Mouse (Mus musculus) hindbrain, embryonic 15.5 days (tissue): ENCODE measurements around the gene Rsph14. TPM values are rescaled to one million over a fixed set of nuclear protein-coding genes. Genes with fewer than 3 reads are reported as not detected.
"Not testable (repeated sequence)": the region's sequence is repeated elsewhere in the genome, so short reads cannot be mapped to it uniquely, and the experiment has no call there.

Experiments
- ATAC-seq: fragments of 200-750 bp; cut with Nextera tagmentation; 2 replicates; pipeline ENCODE4 v1.8.0; 2017; ENCODE audit warnings: low read depth, moderate number of reproducible peaks, moderate TSS enrichment; ENCODE audit not compliant: low FRiP score
- H3K27ac ChIP-seq: fragments of 300-500 bp; sonication (generic); replicated peaks from 2 replicates; pipeline ENCODE4 v1.5.1; 2015; ENCODE audit warnings: mild to moderate bottlenecking, inconsistent platforms
- H3K27me3 ChIP-seq: fragments of 300-500 bp; sonication (generic); 2 replicates; pipeline ENCODE4 v1.6.1; 2015; ENCODE audit warnings: control low read depth, inconsistent platforms
- H3K36me3 ChIP-seq: fragments of 300-500 bp; sonication (generic); 2 replicates; pipeline ENCODE4 v1.6.1; 2015; ENCODE audit warnings: control low read depth, inconsistent platforms
- H3K4me1 ChIP-seq: fragments of 300-500 bp; sonication (generic); replicated peaks from 2 replicates; pipeline ENCODE4 v1.6.1; 2015; ENCODE audit warnings: control low read depth, inconsistent platforms
- H3K4me2 ChIP-seq: fragments of 300-500 bp; sonication (generic); 2 replicates; pipeline ENCODE4 v1.6.1; 2015; ENCODE audit warnings: moderate library complexity, mild to moderate bottlenecking, inconsistent platforms
- H3K4me3 ChIP-seq: fragments of 300-500 bp; sonication (generic); 2 replicates; pipeline ENCODE4 v1.5.1; 2015; ENCODE audit warnings: mild to moderate bottlenecking, inconsistent platforms
- H3K9ac ChIP-seq: fragments of 300-500 bp; sonication (generic); 2 replicates; pipeline ENCODE4 v1.6.1; 2015; ENCODE audit warnings: inconsistent platforms
- H3K9me3 ChIP-seq: fragments of 300-500 bp; sonication (generic); 2 replicates; pipeline ENCODE4 v1.6.1; 2016; ENCODE audit warnings: control low read depth, inconsistent platforms
- WGBS: fragments of 180-500 bp; shearing (Covaris S2); methylation state at CpG from one replicate; pipeline ENCODE4 v1.1.7; 2015; 5-methylcytosine and 5-hydroxymethylcytosine counted together
- polyA plus RNA-seq: library from polyadenylated mRNA; unstranded; fragments of >200 nt; fragmentation: Nextera tagmentation; extraction: Ambion mirVana; gene quantifications from 2 replicates; pipeline ENCODE4 v1.2.1, GENCODE M21; 2015

The Rsph14 gene
- polyA plus RNA-seq, 1 experiment from 2014 or later: 0.45 TPM

- no peaks in the 10 kb centered on the region for H3K36me3 ChIP-seq
- 92% methylated on average over 21 of the region's 21 CpGs for WGBS
These were observed 19.1 kb upstream of the Rsph14 start for GRCm38 (mm10) chr10:75051364-75052074.

GRCm38 (mm10) chr10:75048711-75049110 is 16.3 kb upstream of the Rsph14 start:
- Histone ChIP-seq H3K27ac (no peak overlapping the region), H3K4me3 (no peak overlapping the region), H3K9ac (no peak overlapping the region), H3K4me1 (no peaks in the 10 kb centered on the region), H3K4me2 (no peak overlapping the region), H3K36me3 (peaks cover 6% of the 10 kb centered on the region; the same call in 1 of the 2 replicates), H3K9me3 (no peaks in the 10 kb centered on the region), H3K27me3 (no peaks in the 10 kb centered on the region)
- ATAC-seq: no peak
- WGBS: 94% methylated on average over 7 of the region's 7 CpGs

More at GRCm38 (mm10) chr10:75051364-75052074, 19.1 kb upstream of the Rsph14 start:
- Histone ChIP-seq H3K4me1 (peaks cover 10% of the 10 kb centered on the region), H3K4me2 (no peak overlapping the region), H3K9me3 (no peaks in the 10 kb centered on the region), H3K4me3 (no peak overlapping the region), H3K27ac (no peak overlapping the region), H3K9ac (no peak overlapping the region), H3K27me3 (no peaks in the 10 kb centered on the region)
- ATAC-seq: no peak

GRCm38 (mm10) chr10:75045831-75046230 is 13.4 kb upstream of the Rsph14 start:
- Histone ChIP-seq H3K9ac (no peak overlapping the region), H3K9me3 (no peaks in the 10 kb centered on the region), H3K36me3 (peaks cover 6% of the 10 kb centered on the region; the same call in 1 of the 2 replicates), H3K4me3 (no peak overlapping the region), H3K27ac (no peak overlapping the region), H3K4me2 (no peak overlapping the region), H3K27me3 (no peaks in the 10 kb centered on the region), H3K4me1 (no peaks in the 10 kb centered on the region)
- ATAC-seq: no peak
- 93% methylated on average over 15 of the region's 15 CpGs for WGBS

GRCm38 (mm10) chr10:75044459-75044858 is 12.1 kb upstream of the Rsph14 start:
- H3K27me3 ChIP-seq: no peaks in the 10 kb centered on the region
- ATAC-seq: no peak
- no peaks in the 10 kb centered on the region for H3K4me1 ChIP-seq
- H3K27ac ChIP-seq: no peak overlapping the region
- WGBS: 44% methylated on average over 7 of the region's 7 CpGs
- H3K36me3 ChIP-seq: peaks cover 6% of the 10 kb centered on the region; the same call in 1 of the 2 replicates
- no peak overlapping the region for H3K4me3 ChIP-seq
- H3K4me2 ChIP-seq: no peak overlapping the region
- no peak overlapping the region for H3K9ac ChIP-seq
- H3K9me3 ChIP-seq: no peaks in the 10 kb centered on the region

GRCm38 (mm10) chr10:75042060-75042459 is 9.7 kb upstream of the Rsph14 start:
- not testable (repeated sequence) for ATAC-seq, H3K9ac ChIP-seq, H3K36me3 ChIP-seq, H3K4me3 ChIP-seq, H3K27ac ChIP-seq, H3K27me3 ChIP-seq, H3K4me2 ChIP-seq, H3K9me3 ChIP-seq
- peaks cover 14% of the 10 kb centered on the region for H3K4me1 ChIP-seq
- 20% methylated on average over 1 of the region's 1 CpGs for WGBS

GRCm38 (mm10) chr10:75036883-75037379 is 4.5 kb upstream of the Rsph14 start, which contains the start of gene Rab36:
TSS of gene Rab36 (plus strand) at chr10:75037058.
- peak within 1 kb of the TSS; percentile 46 for H3K4me3 ChIP-seq
- no peaks in the 10 kb centered on the region for H3K36me3 ChIP-seq
- ATAC-seq: peak; percentile 93
- no peaks in the 10 kb centered on the region for H3K9me3 ChIP-seq
- no peaks in the 10 kb centered on the region for H3K27me3 ChIP-seq
- H3K9ac ChIP-seq: peak within 1 kb of the TSS; percentile 52
- H3K27ac ChIP-seq: peak within 1 kb of the TSS; percentile 82
- peak within 1 kb of the TSS; percentile 64 for H3K4me2 ChIP-seq
- H3K4me1 ChIP-seq: peaks cover 40% of the 10 kb centered on the region
- WGBS: under 1% methylated on average over 36 of the region's 36 CpGs

GRCm38 (mm10) chr10:75031345-75032114 is 856 bp downstream of the Rsph14 start:
- no peaks in the 10 kb centered on the region for H3K9me3 ChIP-seq
- H3K4me2 ChIP-seq: no peak overlapping the region
- no peak overlapping the region for H3K27ac ChIP-seq
- no peak for ATAC-seq
- no peaks in the 10 kb centered on the region for H3K27me3 ChIP-seq
- H3K9ac ChIP-seq: no peak overlapping the region
- 65% methylated on average over 5 of the region's 5 CpGs for WGBS
- peaks cover 26% of the 10 kb centered on the region for H3K4me1 ChIP-seq
- no peak overlapping the region for H3K4me3 ChIP-seq
- no peaks in the 10 kb centered on the region for H3K36me3 ChIP-seq

GRCm38 (mm10) chr10:75030234-75030633 is 2.2 kb downstream of the Rsph14 start:
- no peaks in the 10 kb centered on the region for H3K9me3 ChIP-seq
- no peak for ATAC-seq
- H3K9ac ChIP-seq: no peak overlapping the region
- no peak overlapping the region for H3K4me3 ChIP-seq
- H3K36me3 ChIP-seq: no peaks in the 10 kb centered on the region
- peaks cover 20% of the 10 kb centered on the region for H3K4me1 ChIP-seq
- H3K27ac ChIP-seq: no peak overlapping the region
- H3K4me2 ChIP-seq: no peak overlapping the region
- 84% methylated on average over 3 of the region's 3 CpGs for WGBS
- no peaks in the 10 kb centered on the region for H3K27me3 ChIP-seq

- H3K4me2 ChIP-seq: no peak overlapping the region
- WGBS: 95% methylated on average over 3 of the region's 3 CpGs
- H3K27ac ChIP-seq: no peak overlapping the region
These were observed 2.7 kb downstream of the Rsph14 start for GRCm38 (mm10) chr10:75029677-75030076.

GRCm38 (mm10) chr10:75028743-75029142 is 3.6 kb downstream of the Rsph14 start:
- no peak overlapping the region for H3K9ac ChIP-seq
- H3K4me2 ChIP-seq: no peak overlapping the region
- H3K27me3 ChIP-seq: no peaks in the 10 kb centered on the region
- no peak overlapping the region for H3K27ac ChIP-seq
- H3K4me1 ChIP-seq: peaks cover 20% of the 10 kb centered on the region
- no peak for ATAC-seq
- 91% methylated on average over 8 of the region's 8 CpGs for WGBS
- no peak overlapping the region for H3K4me3 ChIP-seq
- H3K36me3 ChIP-seq: no peaks in the 10 kb centered on the region
- H3K9me3 ChIP-seq: no peaks in the 10 kb centered on the region

More at GRCm38 (mm10) chr10:75029677-75030076, 2.7 kb downstream of the Rsph14 start:
- Histone ChIP-seq H3K4me1 (peaks cover 20% of the 10 kb centered on the region), H3K9ac (no peak overlapping the region), H3K36me3 (no peaks in the 10 kb centered on the region), H3K9me3 (no peaks in the 10 kb centered on the region), H3K27me3 (no peaks in the 10 kb centered on the region), H3K4me3 (no peak overlapping the region)
- ATAC-seq: no peak

GRCm38 (mm10) chr10:75026491-75026890 is 5.9 kb downstream of the Rsph14 start:
- H3K9me3 ChIP-seq: no peaks in the 10 kb centered on the region
- H3K4me1 ChIP-seq: peaks cover 4% of the 10 kb centered on the region; the same call in 1 of the 2 replicates
- no peaks in the 10 kb centered on the region for H3K36me3 ChIP-seq
- no peak overlapping the region for H3K27ac ChIP-seq
- H3K27me3 ChIP-seq: no peaks in the 10 kb centered on the region
- H3K4me2 ChIP-seq: no peak overlapping the region
- no peak overlapping the region for H3K4me3 ChIP-seq
- H3K9ac ChIP-seq: no peak overlapping the region
- WGBS: 38% methylated on average over 8 of the region's 8 CpGs
- ATAC-seq: no peak

- Histone ChIP-seq H3K9ac (no peak overlapping the region), H3K27me3 (no peaks in the 10 kb centered on the region), H3K4me3 (no peak overlapping the region), H3K36me3 (peaks cover 5% of the 10 kb centered on the region; the same call in 1 of the 2 replicates), H3K9me3 (no peaks in the 10 kb centered on the region), H3K4me2 (no peak overlapping the region), H3K27ac (no peak overlapping the region), H3K4me1 (no peaks in the 10 kb centered on the region)
- ATAC-seq: 0 out of 2 replicates have a peak, but pooled peaks have one; percentile 40
- 13% methylated on average over 6 of the region's 6 CpGs for WGBS
These were observed 11.2 kb downstream of the Rsph14 start for GRCm38 (mm10) chr10:75021138-75021537.
